Mouse (Mus musculus) MEL (cell line): ENCODE data around the gene Ntf5. TPM values are rescaled to one million over a fixed set of nuclear protein-coding genes. Genes with fewer than 3 reads are reported as not detected.

Experiments
- DNase-seq: peaks from one replicate; pipeline ENCODE4 v3.0.0; 2011; ENCODE audit warnings: low read depth, low spot score
- H3K27ac ChIP-seq: 2 replicates; pipeline ENCODE4 v1.5.1; 2012; ENCODE audit warnings: low read depth, mild to moderate bottlenecking, control low read depth, low read length, moderate library complexity; ENCODE audit not compliant: control insufficient read depth
- H3K27me3 ChIP-seq, 2 experiments: fragments of 150-350 bp in 1 of 2; sonication (generic) in 1 of 2; 2 replicates each; pipeline ENCODE4 v1.6.1; 2012; ENCODE audit warnings: low read length in 2 of 2, mild to moderate bottlenecking in 2 of 2, improper control_type of control experiment in 1 of 2, moderate library complexity in 1 of 2; ENCODE audit not compliant: insufficient read depth in 2 of 2, control insufficient read depth in 1 of 2
- H3K36me3 ChIP-seq, 2 experiments: 2 replicates each; pipeline ENCODE4 v1.6.1; 2012 to 2014; ENCODE audit warnings: low read length in 2 of 2, improper control_type of control experiment in 1 of 2, inconsistent platforms in 1 of 2, mild to moderate bottlenecking in 1 of 2; ENCODE audit not compliant: insufficient read depth in 2 of 2, control insufficient read depth in 1 of 2
- H3K4me1 ChIP-seq, 2 experiments: fragments of 150-350 bp in 1 of 2; sonication (generic) in 1 of 2; 2 replicates each; pipeline ENCODE4 v1.6.1; 2012; ENCODE audit warnings: low read length in 2 of 2, improper control_type of control experiment in 1 of 2, mild to moderate bottlenecking in 1 of 2; ENCODE audit not compliant: insufficient read depth in 2 of 2, control insufficient read depth in 1 of 2
- H3K4me3 ChIP-seq, 2 experiments: fragments of 150-350 bp in 1 of 2; sonication (generic) in 1 of 2; 2 replicates each; pipeline ENCODE4 v1.5.1; 2012; ENCODE audit warnings: low read depth in 2 of 2, low read length in 2 of 2, mild to moderate bottlenecking in 2 of 2, moderate library complexity in 2 of 2, control low read depth in 1 of 2, improper control_type of control experiment in 1 of 2; ENCODE audit not compliant: control insufficient read depth in 1 of 2, insufficient read depth in 1 of 2
- H3K79me2 ChIP-seq: 2 replicates; pipeline ENCODE4 v1.6.1; 2012; ENCODE audit warnings: mild to moderate bottlenecking, low read length, moderate library complexity; ENCODE audit not compliant: control insufficient read depth, poor library complexity, insufficient read depth
- H3K9ac ChIP-seq: 2 replicates; pipeline ENCODE4 v1.6.1; 2012; ENCODE audit warnings: low read depth, mild to moderate bottlenecking, control low read depth, low read length, moderate library complexity; ENCODE audit not compliant: control insufficient read depth, poor library complexity, severe bottlenecking
- H3K9me3 ChIP-seq: fragments of 150-350 bp; sonication (generic); replicated peaks from 2 replicates; pipeline ENCODE4 v1.6.1; 2012; ENCODE audit warnings: mild to moderate bottlenecking, low read length, improper control_type of control experiment, moderate library complexity; ENCODE audit not compliant: insufficient read depth
- BHLHE40 ChIP-seq: IDR thresholded peaks from 2 replicates; pipeline ENCODE4 v1.6.1; 2012; ENCODE audit warnings: low read depth, mild to moderate bottlenecking, inconsistent platforms, low read length, improper control_type of control experiment, borderline replicate concordance
- CHD1 ChIP-seq: IDR thresholded peaks from 2 replicates; pipeline ENCODE4 v1.6.1; 2012; ENCODE audit warnings: low read depth, mild to moderate bottlenecking, inconsistent platforms, low read length, improper control_type of control experiment
- CHD2 ChIP-seq: IDR thresholded peaks from 2 replicates; pipeline ENCODE4 v1.6.1; 2011; ENCODE audit warnings: low read length, improper control_type of control experiment
- CTCF ChIP-seq, 3 experiments: IDR thresholded peaks in 2 of 3; conservative IDR thresholded peaks in 1 of 3; 2 replicates each; pipeline ENCODE4 v1.5.1; 2011 to 2012; ENCODE audit warnings: low read length in 3 of 3, low read depth in 2 of 3, mild to moderate bottlenecking in 2 of 3, improper control_type of control experiment in 1 of 3, inconsistent platforms in 1 of 3, mixed read lengths in 1 of 3, moderate library complexity in 1 of 3; ENCODE audit not compliant: control insufficient read depth in 1 of 3, insufficient read depth in 1 of 3, poor library complexity in 1 of 3, severe bottlenecking in 1 of 3
- E2F4 ChIP-seq: IDR thresholded peaks from 2 replicates; pipeline ENCODE4 v1.6.1; 2011; ENCODE audit warnings: low read depth, low read length, improper control_type of control experiment, borderline replicate concordance
- EP300 ChIP-seq, 2 experiments: IDR thresholded peaks; 2 replicates each; pipeline ENCODE4 v1.6.1; 2011; ENCODE audit warnings: improper control_type of control experiment in 2 of 2, low read length in 2 of 2, low read depth in 1 of 2, mild to moderate bottlenecking in 1 of 2
- ETS1 ChIP-seq: IDR thresholded peaks from 2 replicates; pipeline ENCODE4 v1.6.1; 2012; ENCODE audit warnings: low read depth, mild to moderate bottlenecking, inconsistent platforms, low read length, improper control_type of control experiment, moderate library complexity
- GABPA ChIP-seq: IDR thresholded peaks from 2 replicates; pipeline ENCODE4 v1.6.1; 2012; ENCODE audit warnings: low read depth, mild to moderate bottlenecking, inconsistent platforms, low read length, improper control_type of control experiment, moderate library complexity
- GATA1 ChIP-seq: IDR thresholded peaks from 2 replicates; pipeline ENCODE4 v1.6.1; 2011; ENCODE audit warnings: low read depth, low read length, improper control_type of control experiment
- HCFC1 ChIP-seq: IDR thresholded peaks from 2 replicates; pipeline ENCODE4 v1.6.1; 2012; ENCODE audit warnings: low read depth, mild to moderate bottlenecking, inconsistent platforms, low read length, improper control_type of control experiment, moderate library complexity
- JUND ChIP-seq: IDR thresholded peaks from 2 replicates; pipeline ENCODE4 v1.6.1; 2011; ENCODE audit warnings: low read depth, mild to moderate bottlenecking, improper control_type of control experiment, low read length
- KAT2A ChIP-seq: conservative IDR thresholded peaks from 2 replicates; pipeline ENCODE4 v1.6.1; 2012; ENCODE audit warnings: low read depth, low read length, improper control_type of control experiment, inconsistent platforms
- MAFK ChIP-seq: IDR thresholded peaks from 2 replicates; pipeline ENCODE4 v1.6.1; 2011; ENCODE audit warnings: low read depth, mild to moderate bottlenecking, low read length, improper control_type of control experiment, borderline replicate concordance
- MAZ ChIP-seq: IDR thresholded peaks from 2 replicates; pipeline ENCODE4 v1.6.1; 2012; ENCODE audit warnings: low read depth, mild to moderate bottlenecking, inconsistent platforms, low read length, improper control_type of control experiment
- MEF2A ChIP-seq: IDR thresholded peaks from 2 replicates; pipeline ENCODE4 v1.6.1; 2014; ENCODE audit warnings: low read depth, mild to moderate bottlenecking, inconsistent platforms, low read length, improper control_type of control experiment; ENCODE audit not compliant: poor library complexity, insufficient replicate concordance, severe bottlenecking; ENCODE audit errors: extremely low read depth
- MXI1 ChIP-seq: IDR thresholded peaks from 2 replicates; pipeline ENCODE4 v1.6.1; 2011; ENCODE audit warnings: mild to moderate bottlenecking, low read depth, low read length, improper control_type of control experiment
- MYB ChIP-seq: IDR thresholded peaks from 2 replicates; pipeline ENCODE4 v1.6.1; 2011; ENCODE audit warnings: mild to moderate bottlenecking, low read depth, low read length, improper control_type of control experiment
- MYC ChIP-seq: IDR thresholded peaks from 2 replicates; pipeline ENCODE4 v1.6.1; 2011; ENCODE audit warnings: low read depth, mild to moderate bottlenecking, low read length, improper control_type of control experiment, moderate library complexity
- NELFE ChIP-seq: IDR thresholded peaks from 2 replicates; pipeline ENCODE4 v1.6.1; 2011; ENCODE audit warnings: low read depth, low read length, improper control_type of control experiment
- POLR2A ChIP-seq, 2 experiments: IDR thresholded peaks; 2 replicates each; pipeline ENCODE4 v1.6.1; 2011 to 2012; ENCODE audit warnings: low read length in 2 of 2, mild to moderate bottlenecking in 2 of 2, control low read depth in 1 of 2, improper control_type of control experiment in 1 of 2, low read depth in 1 of 2, moderate library complexity in 1 of 2; ENCODE audit not compliant: control insufficient read depth in 1 of 2, insufficient read depth in 1 of 2, poor library complexity in 1 of 2
- POLR2AphosphoS2 ChIP-seq: IDR thresholded peaks from 2 replicates; pipeline ENCODE4 v1.6.1; 2011; ENCODE audit warnings: low read length, improper control_type of control experiment
- POLR2AphosphoS5 ChIP-seq: IDR thresholded peaks from 2 replicates; pipeline ENCODE4 v1.6.1; 2012; ENCODE audit warnings: low read depth, borderline replicate concordance, mild to moderate bottlenecking, inconsistent platforms, low read length, moderate library complexity, mixed read lengths
- RAD21 ChIP-seq: IDR thresholded peaks from 2 replicates; pipeline ENCODE4 v1.6.1; 2011; ENCODE audit warnings: mild to moderate bottlenecking, low read depth, low read length, improper control_type of control experiment
- RCOR1 ChIP-seq: IDR thresholded peaks from 2 replicates; pipeline ENCODE4 v1.6.1; 2012; ENCODE audit warnings: low read depth, mild to moderate bottlenecking, inconsistent platforms, low read length, improper control_type of control experiment
- SIN3A ChIP-seq: IDR thresholded peaks from 2 replicates; pipeline ENCODE4 v1.6.1; 2012; ENCODE audit warnings: low read length, improper control_type of control experiment, inconsistent platforms
- SMC3 ChIP-seq: IDR thresholded peaks from 2 replicates; pipeline ENCODE4 v1.6.1; 2011; ENCODE audit warnings: low read depth, low read length, improper control_type of control experiment
- TAL1 ChIP-seq: IDR thresholded peaks from 2 replicates; pipeline ENCODE4 v1.6.1; 2012; ENCODE audit warnings: mild to moderate bottlenecking, inconsistent platforms, low read length, moderate library complexity, mixed read lengths
- TBP ChIP-seq: IDR thresholded peaks from 2 replicates; pipeline ENCODE4 v1.8.0; 2011; ENCODE audit warnings: low read depth, low read length, improper control_type of control experiment
- TCF12 ChIP-seq: IDR thresholded peaks from 2 replicates; pipeline ENCODE4 v1.6.1; 2014; ENCODE audit warnings: low read depth, mild to moderate bottlenecking, inconsistent platforms, low read length, improper control_type of control experiment, moderate library complexity
- UBTF ChIP-seq: IDR thresholded peaks from 2 replicates; pipeline ENCODE4 v1.6.1; 2012; ENCODE audit warnings: low read depth, mild to moderate bottlenecking, inconsistent platforms, low read length, improper control_type of control experiment, moderate library complexity, borderline replicate concordance; ENCODE audit not compliant: insufficient read depth
- USF1 ChIP-seq: IDR thresholded peaks from 2 replicates; pipeline ENCODE4 v1.6.1; 2014; ENCODE audit warnings: low read depth, mild to moderate bottlenecking, inconsistent platforms, low read length, improper control_type of control experiment, moderate library complexity
- USF2 ChIP-seq, 2 experiments: IDR thresholded peaks; 2 replicates each; pipeline ENCODE4 v1.6.1; 2011 to 2012; ENCODE audit warnings: improper control_type of control experiment in 2 of 2, low read length in 2 of 2, borderline replicate concordance in 1 of 2, inconsistent platforms in 1 of 2, low read depth in 1 of 2, mild to moderate bottlenecking in 1 of 2; ENCODE audit not compliant: insufficient read depth in 1 of 2
- ZKSCAN1 ChIP-seq: IDR thresholded peaks from 2 replicates; pipeline ENCODE4 v1.6.1; 2012; ENCODE audit warnings: low read depth, mild to moderate bottlenecking, inconsistent platforms, low read length, improper control_type of control experiment, moderate library complexity
- ZMIZ1 ChIP-seq: IDR thresholded peaks from 2 replicates; pipeline ENCODE4 v1.6.1; 2012; ENCODE audit warnings: low read depth, mild to moderate bottlenecking, inconsistent platforms, low read length, improper control_type of control experiment, moderate library complexity
- ZNF384 ChIP-seq: IDR thresholded peaks from 2 replicates; pipeline ENCODE4 v1.6.1; 2012; ENCODE audit warnings: low read depth, mild to moderate bottlenecking, inconsistent platforms, low read length, improper control_type of control experiment
- polyA plus RNA-seq, 2 experiments: library from polyadenylated mRNA; stranded (reverse) in 1 of 2; unstranded in 1 of 2; fragments of >175 nt in 1 of 2; fragments of >200 nt in 1 of 2; gene quantifications; 2 replicates each; pipeline versions ENCODE4 v1.2.1 to v1.2.4; 2012; ENCODE audit warnings: low replicate concordance in 2 of 2, low read depth in 1 of 2; ENCODE audit not compliant: insufficient read length in 2 of 2, insufficient read depth in 1 of 2, missing spikeins in 1 of 2
- total RNA-seq: library from RNA; depleted of rRNA; stranded (reverse); fragments of 300-350 nt; gene quantifications from 2 replicates; pipeline ENCODE4 v1.2.3, GENCODE M21; 2012

Gene Ntf5
- total and polyA plus RNA-seq, 3 experiments, result 0.54 to 1.9 TPM; not detected in 1

DNA sequence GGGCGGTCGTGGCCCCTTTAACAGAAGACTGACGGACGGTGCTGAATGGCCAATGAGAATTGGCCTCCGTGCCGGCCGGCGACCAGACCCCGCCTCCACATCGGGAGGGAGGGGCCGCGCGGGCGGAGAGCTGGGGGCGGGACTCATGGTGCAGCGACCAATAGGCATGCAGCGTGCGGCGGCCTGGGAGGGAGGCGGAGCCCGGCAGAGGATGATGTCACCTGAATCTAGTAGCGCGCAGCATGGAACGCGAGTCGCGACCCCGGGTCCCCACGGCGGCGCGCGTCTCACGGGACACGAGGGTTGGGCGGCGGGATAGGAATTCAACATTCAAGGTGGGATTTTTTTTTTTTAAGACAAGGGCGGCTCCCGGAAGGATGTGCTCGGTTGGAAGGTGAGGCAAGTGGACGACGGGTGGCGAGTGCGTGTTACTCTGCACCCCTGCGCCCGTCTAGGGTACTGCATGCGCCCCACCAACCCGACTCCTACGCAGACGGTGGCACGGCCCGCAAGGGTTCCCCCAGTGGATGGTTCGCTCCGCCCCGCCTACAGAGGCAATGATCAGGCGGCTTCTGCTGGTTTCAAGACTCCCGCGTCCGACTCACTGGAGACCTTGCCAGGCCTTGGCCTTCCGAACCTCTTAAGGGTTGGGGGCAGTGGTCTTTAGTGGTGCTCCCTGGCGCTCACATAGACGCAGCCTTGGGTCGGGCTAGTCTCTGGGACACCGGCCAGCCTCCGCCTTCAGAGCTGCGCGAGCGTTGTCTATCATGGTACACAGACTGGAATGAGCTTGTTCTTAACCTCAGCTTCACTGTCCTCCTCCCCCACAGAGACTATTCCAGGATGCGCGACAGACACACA lies 46.2 kb upstream of the Ntf5 start:
- H3K4me1 ChIP-seq, result peaks cover 3 to 26% of the 10 kb centered on the region in 2 experiments; a peak in 3 of 4 replicates
- H3K9ac ChIP-seq, result peak overlapping the region; percentile 82
- peak; percentile 97 for DNase-seq
- H3K27me3 ChIP-seq, result no peaks in the 10 kb centered on the region
- H3K27ac ChIP-seq, result peak overlapping the region; percentile 72
- no peaks in the 10 kb centered on the region; the same call in 1 of the 2 replicates for H3K79me2 ChIP-seq
- H3K36me3 ChIP-seq, result peaks cover 0 to 8% of the 10 kb centered on the region in 2 experiments; a peak in 1 of 4 replicates
- H3K9me3 ChIP-seq, result no peaks in the 10 kb centered on the region
- H3K4me3 ChIP-seq, result peak overlapping the region; percentile 82 to 96
- TF ChIP-seq USF1, result no peak
- TF ChIP-seq ZKSCAN1, result no peak
- no peak for TF ChIP-seq MYB
- no peak for TF ChIP-seq EP300 (IDR thresholded peaks at IDR 0.05; ENCODE audit: low read depth in 1 of 2, low read length in 2 of 2)
- no peak for TF ChIP-seq JUND
- TF ChIP-seq ZMIZ1, result no peak
- 0 out of 2 replicates have a peak, but pooled peaks have one; percentile 30 for TF ChIP-seq TCF12
- TF ChIP-seq POLR2AphosphoS5, result no peak
- peak; percentile 57 to 62 (median 60) for TF ChIP-seq CTCF (IDR thresholded peaks at IDR 0.05 in 2 of 3, conservative IDR thresholded peaks at IDR 0.05 in 1 of 3; ENCODE audit: control insufficient read depth in 1 of 3, insufficient read depth in 1 of 3, low read depth in 2 of 3, low read length in 3 of 3, poor library complexity in 1 of 3, severe bottlenecking in 1 of 3)
- no peak for TF ChIP-seq POLR2AphosphoS2
- TF ChIP-seq MYC, result peak; percentile 59
- TF ChIP-seq SIN3A, result no peak
- peak; percentile 45 for TF ChIP-seq ZNF384
- 0 out of 2 replicates have a peak, but pooled peaks have one; percentile 11 for TF ChIP-seq KAT2A
- TF ChIP-seq TAL1, result no peak
- TF ChIP-seq ETS1, result peak; percentile 38; the same call in 1 of the 2 replicates
- TF ChIP-seq BHLHE40, result no peak
- no peak for TF ChIP-seq GABPA
- no peak for TF ChIP-seq MAFK
- TF ChIP-seq MEF2A, result no peak
- TF ChIP-seq TBP, result peak; percentile 31; the same call in 1 of the 2 replicates
- TF ChIP-seq RAD21, result peak; percentile 2; the same call in 1 of the 2 replicates
- TF ChIP-seq SMC3, result peak; percentile 30; the same call in 1 of the 2 replicates
- no peak for TF ChIP-seq RCOR1
- peak; percentile 7 to 66; a peak in 2 of 4 replicates for TF ChIP-seq POLR2A (IDR thresholded peaks at IDR 0.05; ENCODE audit: control insufficient read depth in 1 of 2, insufficient read depth in 1 of 2, low read depth in 1 of 2, low read length in 2 of 2, poor library complexity in 1 of 2)
- no peak for TF ChIP-seq GATA1
- TF ChIP-seq UBTF, result no peak
- TF ChIP-seq HCFC1, result peak; percentile 30
- peak; percentile 96 for TF ChIP-seq CHD1
- TF ChIP-seq CHD2, result peak; percentile 30; the same call in 1 of the 2 replicates
- peak; percentile 63 for TF ChIP-seq NELFE
- TF ChIP-seq USF2 (IDR thresholded peaks at IDR 0.05; ENCODE audit: borderline replicate concordance in 1 of 2, insufficient read depth in 1 of 2, low read depth in 1 of 2, low read length in 2 of 2), result no peak
- TF ChIP-seq E2F4, result no peak; the same call in 1 of the 2 replicates
- TF ChIP-seq MAZ, result peak; percentile 88; the same call in 1 of the 2 replicates
- TF ChIP-seq MXI1, result peak; percentile 72
